Mouse (Mus musculus): ENCODE results near the gene Hes5. TPM values are rescaled to one million over a fixed set of nuclear protein-coding genes. Genes with fewer than 3 reads are reported as not detected.

Hes5 gene
- polyA plus RNA-seq, 1 experiment from 2014 or later: 5.8 TPM

GRCm38 (mm10) chr4:154957289-154957993 lies 3.3 kb upstream of the Hes5 start:
- 44% methylated on average over 13 of the region's 13 CpGs for WGBS
- Histone ChIP-seq H3K4me3 (replicated peaks; ENCODE audit: low read depth, low read length) (no peak overlapping the region), H3K9ac (ENCODE audit: low read depth, low read length) (no peak overlapping the region), H3K4me2 (ENCODE audit: low read length) (no peak overlapping the region), H3K27me3 (ENCODE audit: insufficient read depth, low read length) (peaks cover 47% of the 10 kb centered on the region), H3K27ac (no peak overlapping the region), H3K4me1 (replicated peaks; ENCODE audit: insufficient read depth, low read length) (peaks cover 20% of the 10 kb centered on the region), H3K36me3 (ENCODE audit: insufficient read depth, low read length) (no peaks in the 10 kb centered on the region), H3K9me3 (replicated peaks; ENCODE audit: low read length) (no peaks in the 10 kb centered on the region)
- no peak for ATAC-seq (replicated peaks; ENCODE audit: low FRiP score, low read depth)
- DNase-seq (ENCODE audit: low spot score): no peak
- no peak for TF ChIP-seq CTCF (IDR thresholded peaks at IDR 0.05; ENCODE audit: low read depth)

GRCm38 (mm10) chr4:154958171-154958570 lies 2.6 kb upstream of the Hes5 start:
- ATAC-seq (replicated peaks; ENCODE audit: low FRiP score, low read depth) (no peak), DNase-seq (ENCODE audit: low spot score) (no peak)
- no peak overlapping the region for H3K4me2 ChIP-seq (ENCODE audit: low read length)
- peaks cover 44% of the 10 kb centered on the region for H3K27me3 ChIP-seq (ENCODE audit: insufficient read depth, low read length)
- H3K4me1 ChIP-seq (replicated peaks; ENCODE audit: insufficient read depth, low read length): peaks cover 20% of the 10 kb centered on the region
- 0 out of 2 replicates have a peak overlapping the region, but pooled peaks have one; percentile 9 for H3K9ac ChIP-seq (ENCODE audit: low read depth, low read length)
- 3% methylated on average over 15 of the region's 15 CpGs for WGBS
- H3K4me3 ChIP-seq (replicated peaks; ENCODE audit: low read depth, low read length): no peak overlapping the region
- TF ChIP-seq CTCF (IDR thresholded peaks at IDR 0.05; ENCODE audit: low read depth): no peak
- H3K27ac ChIP-seq: no peak overlapping the region
- H3K9me3 ChIP-seq (replicated peaks; ENCODE audit: low read length): no peaks in the 10 kb centered on the region
- no peaks in the 10 kb centered on the region for H3K36me3 ChIP-seq (ENCODE audit: insufficient read depth, low read length)

- H3K27ac ChIP-seq: no peak overlapping the region
- DNase-seq (ENCODE audit: low spot score) (no peak), ATAC-seq (replicated peaks; ENCODE audit: low FRiP score, low read depth) (no peak)
- no peaks in the 10 kb centered on the region for H3K36me3 ChIP-seq (ENCODE audit: insufficient read depth, low read length)
- no peak for TF ChIP-seq CTCF (IDR thresholded peaks at IDR 0.05; ENCODE audit: low read depth)
- peaks cover 44% of the 10 kb centered on the region for H3K27me3 ChIP-seq (ENCODE audit: insufficient read depth, low read length)
- 14% methylated on average over 8 of the region's 8 CpGs for WGBS
- no peaks in the 10 kb centered on the region for H3K9me3 ChIP-seq (replicated peaks; ENCODE audit: low read length)
- H3K4me3 ChIP-seq (replicated peaks; ENCODE audit: low read depth, low read length): no peak overlapping the region
- H3K4me2 ChIP-seq (ENCODE audit: low read length): no peak overlapping the region
- 0 out of 2 replicates have a peak overlapping the region, but pooled peaks have one; percentile 9 for H3K9ac ChIP-seq (ENCODE audit: low read depth, low read length)
- H3K4me1 ChIP-seq (replicated peaks; ENCODE audit: insufficient read depth, low read length): peaks cover 24% of the 10 kb centered on the region
Measured at GRCm38 (mm10) chr4:154958621-154959020, 2.1 kb upstream of the Hes5 start.

GRCm38 (mm10) chr4:154960021-154960689 lies 568 bp upstream of the Hes5 start:
- 23% methylated on average over 20 of the region's 20 CpGs for WGBS
- TF ChIP-seq CTCF (IDR thresholded peaks at IDR 0.05; ENCODE audit: low read depth): no peak
- ATAC-seq (replicated peaks; ENCODE audit: low FRiP score, low read depth) (no peak), DNase-seq (ENCODE audit: low spot score) (no peak)
- no peaks in the 10 kb centered on the region for H3K36me3 ChIP-seq (ENCODE audit: insufficient read depth, low read length)
- peak overlapping the region; percentile 82 for H3K4me2 ChIP-seq (ENCODE audit: low read length)
- H3K9ac ChIP-seq (ENCODE audit: low read depth, low read length): 0 out of 2 replicates have a peak overlapping the region, but pooled peaks have one; percentile 46
- H3K4me3 ChIP-seq (replicated peaks; ENCODE audit: low read depth, low read length): peak overlapping the region; percentile 42
- peaks cover 30% of the 10 kb centered on the region for H3K4me1 ChIP-seq (replicated peaks; ENCODE audit: insufficient read depth, low read length)
- peaks cover 41% of the 10 kb centered on the region for H3K27me3 ChIP-seq (ENCODE audit: insufficient read depth, low read length)
- no peaks in the 10 kb centered on the region for H3K9me3 ChIP-seq (replicated peaks; ENCODE audit: low read length)
- H3K27ac ChIP-seq: no peak overlapping the region

GRCm38 (mm10) chr4:154961226-154961738 lies 559 bp downstream of the Hes5 start:
- Histone ChIP-seq H3K4me1 (replicated peaks; ENCODE audit: insufficient read depth, low read length) (peaks cover 32% of the 10 kb centered on the region), H3K9ac (ENCODE audit: low read depth, low read length) (peak overlapping the region; percentile 46), H3K4me2 (ENCODE audit: low read length) (peak overlapping the region; percentile 82), H3K36me3 (ENCODE audit: insufficient read depth, low read length) (no peaks in the 10 kb centered on the region), H3K27ac (no peak overlapping the region; the same call in 1 of the 2 replicates), H3K4me3 (replicated peaks; ENCODE audit: low read depth, low read length) (peak overlapping the region; percentile 42), H3K9me3 (replicated peaks; ENCODE audit: low read length) (no peaks in the 10 kb centered on the region), H3K27me3 (ENCODE audit: insufficient read depth, low read length) (peaks cover 41% of the 10 kb centered on the region)
- DNase-seq (ENCODE audit: low spot score) (peak; percentile 25), ATAC-seq (replicated peaks; ENCODE audit: low FRiP score, low read depth) (no peak)
- WGBS: 1% methylated on average over 45 of the region's 47 CpGs
- TF ChIP-seq CTCF (IDR thresholded peaks at IDR 0.05; ENCODE audit: low read depth): peak; percentile 1; the same call in 1 of the 2 replicates

GRCm38 (mm10) chr4:154961911-154962310 lies 1.2 kb downstream of the Hes5 start:
- Histone ChIP-seq H3K4me3 (replicated peaks; ENCODE audit: low read depth, low read length) (peak overlapping the region; percentile 42), H3K4me2 (ENCODE audit: low read length) (peak overlapping the region; percentile 82), H3K9me3 (replicated peaks; ENCODE audit: low read length) (no peaks in the 10 kb centered on the region), H3K36me3 (ENCODE audit: insufficient read depth, low read length) (0 out of 2 replicates have a peak, but pooled peaks cover 4% of the 10 kb centered on the region), H3K27ac (no peak overlapping the region), H3K4me1 (replicated peaks; ENCODE audit: insufficient read depth, low read length) (peaks cover 32% of the 10 kb centered on the region), H3K27me3 (ENCODE audit: insufficient read depth, low read length) (peaks cover 41% of the 10 kb centered on the region), H3K9ac (ENCODE audit: low read depth, low read length) (0 out of 2 replicates have a peak overlapping the region, but pooled peaks have one; percentile 46)
- DNase-seq (ENCODE audit: low spot score): no peak
- no peak for TF ChIP-seq CTCF (IDR thresholded peaks at IDR 0.05; ENCODE audit: low read depth)
- WGBS: 27% methylated on average over 13 of the region's 13 CpGs
- no peak for ATAC-seq (replicated peaks; ENCODE audit: low FRiP score, low read depth)
